Mouse (Mus musculus) thymus, postnatal 36 days (tissue): ENCODE measurements around the gene Prkd3.

Experiments
- DNase-seq, 2 experiments: peaks; one replicate each; pipeline ENCODE4 v3.0.0; 2022; ENCODE audit warnings: mixed read lengths in 2 of 2

Prkd3 gene

DNA sequence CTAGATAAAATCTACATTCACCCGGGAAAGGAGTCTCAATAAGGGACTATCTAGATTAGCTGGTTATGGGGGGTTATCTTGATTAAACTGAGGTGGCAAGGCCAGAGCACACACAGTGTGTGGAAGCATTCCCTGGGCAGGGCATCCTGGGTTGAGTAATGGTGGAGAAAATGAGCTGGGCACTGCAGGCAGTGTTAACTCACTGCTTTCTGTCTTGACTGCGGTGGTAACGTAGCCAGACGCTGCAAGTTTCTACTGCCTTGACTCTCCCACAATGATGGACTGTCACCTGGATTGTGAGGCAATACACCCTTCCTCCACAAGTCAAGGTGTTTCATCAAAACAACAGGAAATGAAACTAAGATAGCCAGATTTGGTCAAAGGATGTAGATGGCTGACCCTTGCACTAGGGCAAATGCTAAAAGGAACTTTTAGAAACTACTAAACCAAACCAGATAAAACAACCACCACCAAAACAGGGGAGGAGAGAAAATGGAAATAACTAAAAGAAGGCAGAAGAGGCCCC lies 20.8 kb downstream of the Prkd3 start:
- DNase-seq, result no peak

DNA sequence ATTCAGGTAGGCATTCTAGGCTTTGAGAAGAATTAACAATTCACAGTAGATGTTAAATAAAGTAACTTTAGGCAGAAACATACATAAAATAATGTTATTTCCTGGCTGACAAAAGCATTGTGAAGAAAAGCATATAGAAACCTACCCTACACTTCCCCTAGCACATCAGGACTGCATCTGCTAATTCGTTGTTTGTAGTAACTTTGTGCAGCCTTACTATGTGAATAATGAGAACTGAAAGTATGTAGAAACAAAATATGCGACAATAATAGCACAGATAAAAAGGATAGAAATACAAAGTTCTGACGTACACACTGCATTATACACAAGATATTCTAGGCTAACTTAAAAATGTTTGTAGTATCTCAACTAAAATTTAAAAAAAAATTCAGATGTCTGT lies 21.4 kb downstream of the Prkd3 start:
- DNase-seq, result no peak

DNA sequence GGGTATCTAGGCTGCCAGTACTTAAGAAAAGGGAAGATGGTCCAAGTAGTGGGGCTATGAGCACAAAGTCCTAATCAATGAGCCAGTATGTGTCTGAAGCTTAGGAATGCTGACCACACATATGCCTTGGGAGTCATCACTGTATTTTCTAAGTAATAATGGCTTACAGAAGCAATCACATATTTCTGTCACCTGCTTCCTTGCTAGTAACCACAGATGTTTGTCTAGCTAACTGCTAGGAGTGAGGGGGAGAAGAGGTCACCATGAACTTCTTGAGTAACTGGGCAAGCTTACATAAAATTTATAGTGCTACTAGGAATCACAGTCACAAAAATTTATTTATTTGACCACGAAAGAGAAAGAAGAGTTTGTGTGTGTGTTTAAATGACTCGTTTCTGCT lies 22.5 kb downstream of the Prkd3 start:
- no peak for DNase-seq

DNA sequence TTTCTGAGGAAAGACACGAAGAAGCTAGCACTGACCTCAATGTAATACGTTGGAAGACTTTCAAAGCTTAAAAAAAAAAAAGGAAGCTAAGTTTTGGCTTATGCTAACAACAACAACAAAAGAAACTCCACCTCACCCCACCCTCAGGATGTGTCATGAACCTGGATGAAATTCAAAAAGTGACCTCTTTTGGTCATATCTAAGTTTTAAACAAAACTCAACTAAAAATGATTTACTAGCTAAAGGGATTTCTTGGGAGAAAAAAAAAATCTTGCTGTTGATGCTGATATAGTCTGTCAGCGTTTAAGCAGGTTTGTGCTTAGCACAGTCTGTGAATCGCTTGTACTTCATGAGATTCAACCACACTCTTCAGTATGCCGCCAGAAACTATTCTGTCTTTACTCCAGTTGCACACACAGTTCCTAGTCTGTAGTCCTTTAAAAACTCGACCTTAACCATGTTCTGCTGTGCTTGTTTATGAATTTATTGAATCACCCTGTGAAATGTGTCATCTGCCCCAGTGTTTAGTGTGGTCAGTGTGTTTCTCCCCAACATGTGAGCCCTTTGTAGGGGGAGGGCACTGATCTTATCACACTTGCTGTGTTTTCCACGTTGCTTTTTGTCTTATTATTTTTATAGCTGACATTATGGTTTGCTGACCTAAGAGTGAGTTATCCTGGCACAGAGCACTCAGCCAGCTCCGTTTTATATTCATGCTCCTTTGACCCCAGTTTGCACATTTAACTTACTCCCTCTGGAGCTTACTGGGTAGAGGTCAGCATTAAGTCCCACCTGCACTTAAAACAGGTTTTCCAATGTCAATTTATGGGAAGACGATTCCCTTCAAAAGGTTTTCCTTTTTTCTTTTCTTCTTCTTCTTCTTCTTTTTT lies 25.4 kb downstream of the Prkd3 start:
- DNase-seq, result no peak

DNA sequence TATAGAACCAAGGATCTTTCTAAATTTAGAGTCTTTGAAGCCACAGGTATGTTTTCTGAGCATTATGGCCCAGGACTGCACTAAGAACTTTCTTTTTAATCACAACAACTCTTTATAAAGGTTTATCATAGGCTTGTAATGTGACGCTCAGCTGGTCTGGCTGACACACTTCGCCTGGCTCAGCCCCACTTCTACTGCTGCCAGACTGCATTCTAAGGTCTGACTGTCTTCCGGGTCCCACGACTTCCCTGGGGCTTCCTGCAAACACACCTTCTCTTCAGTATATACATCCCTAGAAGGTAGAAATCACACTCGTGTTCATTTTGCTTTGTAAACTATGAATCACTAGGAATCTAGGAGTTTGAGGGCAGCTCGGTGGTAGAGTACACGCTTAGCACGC lies 26.2 kb downstream of the Prkd3 start:
- DNase-seq, result no peak

DNA sequence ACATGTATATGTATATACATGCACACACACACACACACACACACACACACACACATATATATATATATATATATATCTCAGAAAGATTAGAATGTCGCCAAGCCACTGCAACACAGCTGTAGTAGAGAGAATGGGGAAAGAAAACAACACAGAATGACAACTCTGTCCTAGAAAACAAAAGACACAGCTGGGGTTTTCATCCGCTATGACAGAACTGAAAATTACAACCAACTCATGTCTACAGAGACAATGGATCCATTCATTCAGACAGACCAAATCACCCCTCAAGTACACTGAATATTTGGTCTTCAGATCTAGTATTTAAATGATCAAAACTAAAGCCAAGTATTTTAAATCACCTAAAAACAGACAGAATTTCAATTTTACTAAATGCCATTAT lies 26.9 kb downstream of the Prkd3 start:
- no peak for DNase-seq

DNA sequence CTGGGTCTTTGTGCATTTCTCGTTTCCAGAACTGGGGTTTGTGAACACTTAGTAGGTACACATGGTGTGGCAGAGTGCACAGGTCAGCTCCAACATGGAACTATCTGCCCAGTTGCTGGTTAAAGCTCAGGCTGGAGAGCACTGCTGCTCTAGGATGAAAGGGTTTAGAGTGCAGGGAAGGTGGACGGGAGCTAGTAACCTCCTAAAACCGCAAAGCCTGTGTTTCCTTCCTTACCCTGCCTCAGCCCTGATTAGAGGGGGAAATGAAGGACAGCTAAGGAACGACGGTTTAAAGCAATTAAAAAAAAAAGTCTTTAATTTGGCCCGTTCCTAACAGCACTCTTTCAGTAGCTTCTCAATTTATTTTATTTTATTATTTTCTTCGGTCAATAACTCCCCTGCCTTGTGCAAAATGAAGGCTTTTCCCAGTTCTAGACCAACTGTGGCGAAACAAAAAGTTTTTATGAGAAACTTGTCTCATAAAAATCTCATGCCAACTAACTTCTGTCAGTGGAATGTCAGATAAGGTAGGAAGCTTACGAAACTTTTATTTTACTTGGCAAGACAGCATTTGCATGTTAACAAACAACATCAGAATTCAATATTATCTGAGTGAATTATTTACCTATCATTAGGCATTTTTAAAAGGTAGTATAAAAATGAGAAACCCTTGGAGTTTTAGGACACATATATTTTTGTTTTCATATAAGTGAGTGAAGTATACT lies 28.2 kb downstream of the Prkd3 start:
- DNase-seq, result no peak

DNA sequence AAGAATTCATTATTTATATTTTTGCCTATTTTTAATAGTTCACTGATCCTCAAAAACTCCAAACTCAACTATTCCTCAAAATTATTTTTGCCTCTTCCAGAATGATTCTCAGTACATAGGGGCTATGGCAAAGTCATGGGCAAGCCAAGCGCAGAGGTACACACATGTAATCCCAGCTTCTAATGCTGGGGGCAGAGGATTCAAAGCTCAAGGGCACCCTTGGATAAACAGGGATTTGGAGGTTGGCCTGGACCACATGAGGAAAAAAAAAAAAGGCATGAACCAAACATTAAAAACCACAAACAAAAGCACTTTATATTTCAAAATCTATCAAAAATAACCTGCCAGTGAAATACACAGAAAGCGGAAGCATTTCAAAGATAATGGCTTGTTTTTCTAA lies 29.1 kb downstream of the Prkd3 start:
- no peak for DNase-seq

DNA sequence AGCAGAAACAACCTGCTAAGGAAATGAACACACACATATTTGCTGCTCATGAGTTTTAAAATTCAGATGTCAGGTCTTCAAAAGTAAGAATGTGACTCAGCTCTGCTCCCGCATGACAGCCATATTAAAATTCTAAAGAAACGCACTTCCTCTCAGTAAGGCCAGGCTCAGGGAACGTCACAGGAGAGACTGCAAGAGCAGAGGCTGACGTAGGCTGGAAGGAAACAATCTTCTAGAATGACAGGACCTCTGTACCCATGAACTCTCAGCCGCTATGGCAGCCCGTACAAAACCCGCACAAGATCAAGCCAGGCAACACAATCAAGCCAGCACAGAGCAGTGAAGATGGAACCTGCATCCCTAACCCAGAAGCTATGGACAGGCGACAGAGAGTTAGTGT lies 31.6 kb downstream of the Prkd3 start:
- DNase-seq, result no peak

DNA sequence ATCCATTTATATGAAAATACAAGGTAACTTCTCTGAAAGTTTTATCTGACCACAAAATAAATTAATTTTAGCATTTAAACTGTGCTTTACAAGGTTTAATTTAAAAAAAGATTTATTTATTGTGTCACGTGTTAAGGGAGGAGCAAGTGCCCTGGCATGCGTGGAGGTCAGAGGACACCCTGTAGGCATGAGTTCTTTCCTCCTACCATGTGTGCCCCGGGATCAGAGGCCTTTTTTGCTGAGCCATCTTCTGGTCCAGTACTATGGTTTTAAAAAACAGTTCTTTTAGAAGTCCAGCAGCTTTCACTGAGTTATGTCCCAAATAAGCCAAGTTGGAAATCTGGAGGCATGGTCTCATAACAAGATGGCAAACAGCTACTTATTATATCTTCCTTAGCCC lies 36.9 kb downstream of the Prkd3 start:
- DNase-seq, result no peak

DNA sequence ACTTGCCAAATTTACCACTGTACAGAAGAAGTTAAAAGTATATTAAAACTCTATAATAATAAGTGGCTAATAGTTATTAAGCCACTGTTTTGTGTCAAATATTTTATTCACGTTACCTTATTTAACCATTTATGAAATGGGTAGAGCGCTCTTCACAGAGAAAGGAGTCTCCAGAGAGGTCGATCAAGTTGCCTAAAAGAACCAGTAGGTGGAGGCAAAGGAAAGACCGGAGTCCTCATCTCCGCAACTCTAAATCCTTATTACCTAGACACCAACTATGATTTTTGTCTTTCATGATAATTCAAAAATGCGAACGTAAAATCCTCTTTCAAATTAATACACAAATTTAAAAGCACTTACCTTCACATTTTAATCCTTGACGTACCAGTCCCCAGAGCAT lies 37.5 kb downstream of the Prkd3 start:
- no peak for DNase-seq

DNA sequence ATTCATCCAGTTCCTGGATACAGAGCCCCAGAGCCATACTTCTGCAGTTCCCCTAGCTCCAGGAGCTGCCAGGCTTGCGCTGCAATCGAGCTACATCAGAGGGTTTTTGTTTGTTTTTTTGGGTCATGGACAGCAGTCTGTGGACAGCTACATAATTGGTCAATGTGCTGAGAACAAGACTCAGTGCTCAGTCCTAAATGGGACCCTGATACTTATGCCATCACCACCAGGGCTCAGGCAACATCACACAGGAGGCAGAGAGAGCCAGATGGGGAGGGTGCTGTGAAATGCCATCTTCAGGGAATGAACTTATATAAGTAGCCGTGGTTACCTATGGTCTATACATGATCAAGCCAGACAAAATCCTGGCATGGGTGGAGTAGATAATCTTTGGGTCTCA lies 52.1 kb downstream of the Prkd3 start:
- DNase-seq, result no peak

DNA sequence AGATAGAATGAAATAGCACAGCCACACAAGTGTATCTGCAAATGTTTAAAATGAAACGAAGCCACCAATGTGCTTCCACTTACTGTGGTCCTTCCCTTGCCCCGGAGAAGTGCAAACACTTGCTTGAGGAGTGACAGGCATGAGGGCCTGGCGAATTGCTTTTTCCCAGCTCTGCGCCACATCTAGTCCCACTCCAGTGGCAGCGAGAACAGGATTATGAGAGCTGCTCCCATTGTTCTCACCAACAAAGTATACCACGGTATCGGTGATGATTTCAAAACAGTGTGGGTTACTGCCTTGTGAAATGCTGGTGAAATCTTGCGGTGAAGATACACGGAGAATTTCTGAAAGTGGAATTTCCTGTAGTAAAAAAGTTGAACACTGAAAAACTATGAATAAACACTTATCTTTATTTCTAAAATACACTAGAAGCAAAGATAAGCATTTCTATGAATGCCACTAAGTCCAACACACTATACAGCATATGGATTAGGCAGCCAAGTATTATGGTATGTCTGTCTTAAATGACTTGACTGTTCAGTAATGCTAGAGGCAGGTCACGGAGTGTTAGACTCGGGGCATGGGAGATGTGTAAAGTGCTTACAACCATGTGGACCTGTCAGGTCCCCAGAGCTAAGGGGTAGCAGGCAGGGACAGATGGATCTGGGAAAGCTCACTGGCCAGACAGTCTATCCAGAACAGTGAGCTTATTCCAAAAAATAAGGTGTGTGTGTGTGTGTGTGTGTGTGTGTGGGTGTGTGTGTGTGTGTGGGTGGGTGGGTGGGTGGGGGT lies 54.3 kb downstream of the Prkd3 start:
- DNase-seq, result no peak

DNA sequence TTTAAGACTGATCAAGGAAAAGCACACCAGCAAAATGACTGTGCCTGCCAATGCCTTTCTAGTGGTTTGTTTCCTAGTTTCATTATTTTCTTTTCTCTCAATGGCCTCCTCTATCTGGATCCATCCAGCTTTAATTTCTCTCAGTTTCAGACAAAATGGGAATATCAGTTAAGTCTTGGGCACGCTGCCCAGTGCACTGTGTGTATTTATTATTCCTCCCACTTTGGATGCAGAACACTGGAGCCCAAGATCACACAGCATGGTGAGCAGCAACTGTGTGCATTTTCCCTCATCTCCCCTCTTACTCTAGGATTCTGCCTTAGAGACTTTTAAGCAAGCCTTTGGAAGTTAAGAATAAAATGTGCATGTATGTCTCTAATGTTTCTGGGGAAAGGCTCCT lies 56.2 kb downstream of the Prkd3 start:
- no peak for DNase-seq

DNA sequence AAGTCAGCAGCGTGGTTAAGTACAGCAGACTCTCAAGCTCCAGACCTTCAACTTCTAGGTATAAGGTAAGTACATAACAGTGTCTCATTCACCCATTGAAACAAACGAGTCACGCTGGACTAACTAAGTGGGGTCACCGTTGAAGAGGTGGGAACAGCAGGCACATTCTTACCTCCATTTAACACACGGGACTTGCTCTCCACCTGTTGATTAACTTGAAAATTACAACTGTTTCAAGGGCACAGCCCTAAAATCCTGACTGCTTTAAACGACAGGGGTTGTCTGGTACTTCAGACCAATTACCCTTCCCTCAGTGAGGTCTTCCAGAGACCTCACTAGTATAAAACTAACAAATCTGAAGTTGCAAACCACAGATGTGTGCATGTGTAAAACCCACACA lies 61.1 kb downstream of the Prkd3 start:
- no peak for DNase-seq

DNA sequence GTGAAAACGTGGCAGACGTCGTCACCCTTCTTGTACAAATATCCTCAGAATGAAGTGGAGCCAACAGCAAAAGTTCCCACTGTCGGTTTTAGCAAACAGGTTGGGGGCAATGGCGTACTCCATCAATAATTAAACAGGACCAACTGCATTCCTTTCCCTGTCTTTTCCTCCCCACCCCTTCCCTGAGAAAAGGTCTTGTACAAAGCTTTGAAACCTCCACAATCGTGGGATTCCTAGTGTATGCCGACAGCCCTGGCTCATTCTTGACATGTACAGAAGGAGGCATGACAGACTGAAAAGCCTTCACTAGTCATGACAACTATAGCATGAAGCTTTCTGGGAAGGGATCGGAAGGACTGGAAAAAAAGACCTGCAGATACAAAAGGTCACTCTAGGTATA lies 67.4 kb downstream of the Prkd3 start:
- no peak for DNase-seq

DNA sequence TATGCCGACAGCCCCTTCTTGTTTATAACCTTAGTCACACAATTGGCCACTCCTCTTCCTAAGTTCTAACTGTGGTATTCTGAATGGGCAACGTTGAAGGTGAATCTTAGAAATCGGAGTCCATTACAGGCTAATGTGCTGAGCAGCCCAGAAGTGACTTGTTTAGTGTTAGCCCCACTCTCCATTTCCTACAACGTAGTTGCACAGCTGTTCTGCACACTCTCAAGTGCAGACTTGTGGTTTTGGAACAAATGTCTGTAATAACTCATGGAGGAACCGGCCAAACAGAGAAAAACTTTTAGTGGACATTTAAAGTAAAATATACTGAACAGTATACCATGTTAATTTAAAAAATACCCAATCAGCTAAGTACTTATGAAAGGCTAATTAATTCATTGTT lies 68.5 kb downstream of the Prkd3 start:
- DNase-seq, result no peak

DNA sequence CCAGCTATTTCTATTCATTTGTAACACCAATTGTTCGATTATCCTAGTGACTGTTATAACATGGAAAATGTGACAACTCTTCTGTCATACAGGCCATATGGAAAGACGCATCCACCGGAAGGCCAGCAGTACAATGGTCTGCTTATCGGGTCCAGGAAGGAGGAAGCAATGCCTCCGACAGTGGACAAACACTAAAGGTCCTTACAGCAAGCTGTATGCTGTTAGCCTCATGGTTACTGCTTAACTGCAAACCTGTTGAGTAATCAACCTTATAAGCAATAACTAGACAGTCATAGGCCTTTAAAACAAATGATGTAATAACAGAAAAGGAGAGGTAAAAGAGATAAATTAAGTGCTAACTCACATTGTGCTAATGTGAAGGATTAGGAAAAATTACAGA lies 69.4 kb downstream of the Prkd3 start:
- no peak for DNase-seq

DNA sequence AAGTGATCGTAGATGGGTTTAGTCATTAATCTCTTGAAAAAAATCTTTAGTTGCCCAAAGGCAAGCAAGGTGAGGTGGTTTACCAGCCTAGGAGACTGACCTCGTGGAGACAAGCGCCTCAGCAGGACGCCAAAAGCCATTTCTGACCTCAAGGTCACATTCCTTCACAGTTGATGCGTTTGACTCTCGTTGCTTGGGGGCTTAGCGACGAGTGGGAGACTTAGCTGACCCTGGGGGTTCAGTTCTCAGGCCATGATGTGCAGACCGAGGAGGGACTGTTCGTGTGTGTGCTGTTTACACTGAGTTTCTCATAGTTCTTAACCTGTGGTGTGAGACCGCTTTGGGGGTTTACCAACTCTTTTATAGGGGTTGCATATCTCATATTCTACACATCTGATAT lies 78.0 kb downstream of the Prkd3 start:
- no peak for DNase-seq

DNA sequence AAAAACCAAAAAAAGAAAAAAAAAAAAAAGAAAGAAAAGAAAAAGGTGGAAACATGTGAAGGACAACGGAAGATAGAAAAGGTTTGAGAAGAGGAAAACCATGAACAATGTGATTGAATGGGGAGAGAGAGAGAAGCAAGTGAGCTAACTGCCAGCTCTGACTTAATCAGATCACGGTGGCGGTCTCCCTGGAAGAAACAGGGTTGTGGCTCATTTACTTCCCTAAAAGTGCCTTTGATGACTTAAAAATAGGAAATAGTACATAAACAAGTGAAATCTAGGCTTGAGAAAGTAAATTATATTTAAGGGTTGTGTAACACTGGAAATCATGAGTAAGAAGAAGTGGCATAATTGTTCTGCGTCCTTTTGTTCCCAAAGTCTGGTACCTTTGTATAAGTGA lies 81.7 kb downstream of the Prkd3 start:
- DNase-seq, result no peak

DNA sequence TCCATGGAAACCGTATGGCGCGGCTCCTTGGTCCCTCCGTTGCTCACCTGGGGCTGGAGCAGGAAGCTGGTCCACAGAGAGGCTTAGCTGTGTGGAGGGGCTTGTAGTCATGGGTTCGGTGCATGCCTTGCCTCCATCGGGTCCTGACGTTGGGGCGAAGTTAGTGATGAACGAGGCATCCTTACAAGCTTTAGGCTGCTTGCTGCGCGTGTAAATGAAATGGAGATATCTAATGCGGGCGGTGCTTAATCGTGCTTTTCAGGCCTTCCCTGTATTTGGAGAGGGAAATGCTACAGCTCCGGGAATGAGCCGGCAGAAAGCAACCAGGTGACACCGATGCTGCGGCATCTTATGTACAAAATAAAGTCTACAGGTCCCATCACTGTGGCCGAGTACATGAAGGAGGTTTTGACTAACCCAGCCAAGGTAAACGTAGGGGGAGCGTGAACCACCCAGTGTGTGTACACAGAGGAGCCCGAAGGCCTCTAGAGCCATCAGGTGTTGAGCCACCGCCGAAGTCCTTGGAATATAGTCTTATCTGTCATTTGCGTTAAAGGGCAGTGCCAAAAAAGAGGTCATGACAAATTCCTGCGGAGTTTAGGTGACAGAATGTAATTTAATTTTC lies 83.3 kb downstream of the Prkd3 start:
- DNase-seq, result no peak

DNA sequence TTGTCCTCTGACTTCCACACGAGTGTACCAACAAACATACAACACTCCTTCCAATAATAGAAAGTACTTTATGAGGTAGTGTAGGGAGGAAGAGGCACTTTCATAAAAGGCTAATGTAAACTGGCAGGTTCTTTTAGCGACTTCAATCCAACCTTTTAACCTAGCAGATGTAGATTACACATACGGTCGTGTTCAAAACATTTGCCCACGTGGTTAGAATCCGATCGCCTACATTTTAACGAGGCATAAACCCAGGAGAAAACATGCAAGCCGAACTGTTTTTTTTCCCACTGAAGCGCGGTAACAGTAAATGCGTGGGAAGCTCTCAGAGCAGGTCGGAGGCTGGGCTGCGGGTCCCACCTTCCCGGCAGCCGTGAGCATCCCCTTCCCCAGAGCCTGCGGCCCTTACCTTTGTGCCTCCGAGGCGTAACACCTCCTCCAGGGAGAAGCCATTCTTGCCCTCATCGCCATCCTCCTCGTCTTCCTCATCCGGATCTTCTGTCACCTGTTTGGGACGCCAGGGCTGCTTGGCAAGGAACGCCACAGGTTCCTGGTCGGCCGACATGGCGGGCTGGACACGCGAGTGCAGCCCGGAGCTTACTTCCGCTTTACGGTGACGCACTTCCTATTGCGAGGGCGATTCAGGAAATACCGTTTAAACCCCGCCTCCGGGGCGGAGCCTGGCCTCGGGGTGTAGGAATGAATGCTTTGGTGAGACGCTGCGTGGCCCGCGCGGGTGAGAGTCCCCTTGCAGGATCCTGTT lies 84.0 kb downstream of the Prkd3 start, which contains the start of the genes Cebpz and Ndufaf7:
Gene Cebpz (minus strand): TSS at position 601 of the 763 bp plus-strand sequence.
Gene Ndufaf7 (plus strand): TSS at position 671 of the 763 bp plus-strand sequence.
- DNase-seq, result peak; percentile 96
